Mouse (Mus musculus) heart, postnatal 36 days (tissue): Measurements from ENCODE around the gene Ccdc194. TPM values are rescaled to one million over a fixed set of nuclear protein-coding genes. Genes with fewer than 3 reads are reported as not detected.

Experiments used
- DNase-seq, 2 experiments: peaks; one replicate each; pipeline ENCODE4 v3.0.0; 2021 to 2022
- intact Hi-C: fragments of 180-260 bp; cut with DNase I; formaldehyde crosslinking; loops from one replicate; pipeline ENCODE4 v1.15.1; 2025
- total RNA-seq, 2 experiments: library from RNA; stranded (reverse); gene quantifications; 2 replicates each; pipeline ENCODE4 v1.2.3; 2021

The Ccdc194 gene
- not detected for total RNA-seq

DNA sequence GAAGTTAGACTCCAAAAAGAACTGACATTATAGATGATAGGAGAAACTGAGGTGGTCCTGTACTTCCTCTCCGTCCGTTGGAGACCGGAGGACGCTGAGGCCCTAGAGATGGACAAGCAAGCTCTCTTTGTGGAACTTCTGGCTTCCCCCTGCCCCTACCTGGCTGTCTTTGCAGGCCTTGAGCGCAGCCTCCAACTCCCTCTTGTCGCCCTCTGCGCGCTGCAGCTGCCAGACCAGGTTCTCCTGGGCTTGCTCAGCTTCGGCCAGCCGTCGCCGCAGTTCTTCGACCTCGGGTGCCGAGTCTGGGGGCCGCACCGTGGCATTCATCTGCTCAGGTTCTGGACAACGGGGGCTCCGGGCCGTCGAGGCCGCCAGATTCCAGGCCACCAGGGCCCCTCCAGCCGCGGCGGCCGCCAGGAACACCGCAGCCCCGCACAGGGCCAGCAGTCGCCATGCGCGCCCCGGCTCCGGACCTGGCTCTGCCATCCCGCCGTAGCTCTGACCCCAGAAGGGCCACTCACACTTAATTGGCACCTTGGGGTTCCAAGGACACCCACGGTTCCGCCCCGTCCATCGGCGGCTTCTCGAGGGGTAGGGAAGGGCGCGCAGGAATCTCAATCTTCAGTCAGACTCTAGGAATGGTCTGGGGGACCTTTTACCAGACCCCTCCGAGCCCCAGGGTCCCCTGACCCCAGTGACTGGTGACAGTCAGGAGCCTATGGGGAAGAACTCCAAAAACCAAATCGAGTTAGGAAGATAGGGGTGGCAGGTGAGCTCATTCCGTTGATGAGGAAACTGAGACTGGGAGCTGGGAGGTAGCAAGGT lies at the start of gene Ccdc194:
Gene Ccdc194 (minus strand): TSS at position 486 of the 825 bp plus-strand sequence.
- intact Hi-C loops, result no loop called here
- DNase-seq, result no peak

DNA sequence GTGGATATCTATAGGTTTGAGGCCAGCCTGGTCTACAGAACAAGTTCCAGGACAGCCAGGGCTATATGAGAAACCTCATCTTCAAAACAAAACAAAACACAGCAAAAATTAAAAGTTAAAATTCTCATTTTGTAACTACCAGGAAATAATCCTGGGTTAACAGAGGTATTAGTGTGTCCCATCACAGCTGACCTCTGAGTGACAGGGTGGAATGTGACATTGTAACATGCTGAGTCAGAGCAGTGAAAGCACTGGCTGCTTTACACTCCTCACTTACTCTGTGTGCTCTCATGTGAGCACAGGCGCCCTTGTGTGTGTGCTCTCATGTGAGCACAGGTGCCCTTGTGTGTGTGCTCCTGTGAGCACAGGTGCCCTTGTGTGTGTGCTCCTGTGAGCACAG lies 49.5 kb upstream of the Ccdc194 start:
- intact Hi-C loops, result no loop called here
- DNase-seq, result no peak

DNA sequence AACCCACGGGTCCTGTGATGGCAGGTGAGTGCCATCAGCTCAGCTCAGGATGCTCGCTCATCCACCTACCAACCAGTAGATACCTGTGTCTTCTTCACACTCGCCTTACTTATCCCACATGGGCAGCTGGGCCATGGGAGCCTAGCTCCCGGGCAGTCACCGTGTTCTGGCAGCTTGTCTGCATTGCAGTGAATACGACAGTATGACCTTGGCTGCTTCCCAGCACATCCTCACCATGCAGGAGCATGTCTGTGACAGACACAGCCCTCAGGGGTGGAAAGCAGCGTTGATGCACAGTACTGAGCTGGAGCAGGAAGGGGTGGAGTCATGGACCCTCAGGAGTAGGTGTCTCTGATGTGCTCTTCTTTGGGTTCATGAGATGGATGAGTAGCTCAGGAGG lies 48.9 kb upstream of the Ccdc194 start:
- intact Hi-C loops, result no loop called here

DNA sequence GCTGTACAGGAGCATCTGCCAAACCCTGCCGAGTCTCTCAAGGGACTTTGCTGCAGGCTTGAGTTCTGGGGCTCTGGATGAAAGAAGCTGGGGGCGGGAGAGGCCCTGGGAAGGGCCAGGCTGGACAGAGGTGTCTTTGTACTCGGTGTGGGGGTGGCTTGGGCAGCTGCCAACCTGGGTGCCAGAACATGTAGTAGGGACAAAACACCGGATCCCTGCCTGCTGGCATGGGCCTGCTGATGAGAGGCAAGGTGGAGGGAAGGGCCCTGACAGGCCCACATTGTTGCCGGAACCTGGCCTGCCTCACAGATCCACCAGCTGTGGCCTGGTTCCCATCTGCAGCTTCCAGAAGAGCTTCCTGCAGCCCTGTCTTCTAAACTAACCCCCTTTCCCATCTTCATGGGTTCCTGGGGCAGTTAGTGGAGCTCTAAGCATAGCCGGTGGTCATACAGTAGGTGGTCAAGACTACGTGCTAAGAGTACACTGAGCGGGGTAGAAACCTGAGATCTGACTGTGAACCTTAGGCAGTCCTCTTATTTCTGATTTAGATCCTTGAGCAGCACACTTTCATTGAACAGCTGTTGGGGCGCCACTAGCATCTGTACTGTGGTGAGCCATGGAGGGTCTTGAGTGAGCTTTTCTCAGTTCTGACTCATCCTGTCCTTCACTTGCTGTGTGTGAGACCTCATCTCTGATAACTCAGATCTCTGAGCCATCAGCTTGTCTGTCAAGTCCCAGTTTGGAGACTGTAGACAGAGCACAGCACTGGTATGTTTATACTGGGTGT lies 47.5 kb upstream of the Ccdc194 start:
- intact Hi-C loops, result no loop called here
- peak; percentile 69 to 73 for DNase-seq

More for the DNA sequence above, 48.9 kb upstream of the Ccdc194 start:
- DNase-seq, result no peak

DNA sequence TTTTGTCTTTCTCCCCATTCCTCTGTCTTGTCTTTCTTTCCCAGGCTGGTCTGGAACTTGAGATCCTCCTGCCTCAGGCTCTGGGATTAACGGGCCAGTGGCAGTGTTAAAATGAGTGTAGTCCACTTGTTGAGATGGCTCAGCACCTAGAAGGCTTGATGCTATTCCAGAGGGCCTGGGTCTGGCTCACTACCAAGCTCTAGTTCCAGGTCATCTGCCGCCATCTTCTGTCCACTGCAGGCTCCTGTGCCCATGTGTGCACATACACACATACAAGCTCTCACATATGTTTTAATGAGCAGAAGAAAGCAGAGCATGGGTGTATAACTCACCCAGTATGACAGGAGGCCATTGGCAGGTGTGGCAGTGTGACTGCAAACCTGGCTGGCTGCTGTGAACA lies 46.6 kb upstream of the Ccdc194 start:
- intact Hi-C loops, result no loop called here
- DNase-seq, result no peak

DNA sequence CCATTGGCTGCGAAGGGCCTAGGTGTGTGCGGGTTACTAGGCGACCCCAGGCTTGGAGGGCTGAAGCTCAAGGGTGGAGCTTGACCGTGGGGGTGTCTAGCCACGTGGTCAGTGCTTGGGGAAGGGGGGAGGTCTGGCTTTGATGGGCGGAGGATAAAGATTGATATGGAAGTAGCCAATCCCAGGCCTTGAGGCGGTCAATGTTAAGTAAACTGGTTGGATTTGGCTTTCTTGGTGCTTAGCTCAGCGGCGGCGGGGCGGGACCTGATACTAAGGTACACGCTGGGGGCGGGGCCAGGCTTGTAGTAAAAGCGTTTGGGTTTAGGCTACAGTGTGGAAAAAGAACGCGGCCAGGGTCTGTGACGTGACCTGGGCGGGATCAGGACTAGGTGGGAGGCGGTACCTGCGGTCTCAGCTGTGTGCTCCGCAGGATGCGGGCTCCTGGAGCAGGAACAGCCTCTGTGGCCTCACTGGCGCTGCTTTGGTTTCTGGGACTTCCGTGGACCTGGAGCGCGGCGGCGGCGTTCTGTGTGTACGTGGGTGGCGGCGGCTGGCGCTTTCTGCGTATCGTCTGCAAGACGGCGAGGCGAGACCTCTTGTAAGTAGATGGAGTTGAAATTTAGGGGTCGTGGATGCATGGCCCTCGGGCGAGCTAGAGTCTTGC lies 44.9 kb upstream of the Ccdc194 start:
- peak; percentile 82 to 83 for DNase-seq

DNA sequence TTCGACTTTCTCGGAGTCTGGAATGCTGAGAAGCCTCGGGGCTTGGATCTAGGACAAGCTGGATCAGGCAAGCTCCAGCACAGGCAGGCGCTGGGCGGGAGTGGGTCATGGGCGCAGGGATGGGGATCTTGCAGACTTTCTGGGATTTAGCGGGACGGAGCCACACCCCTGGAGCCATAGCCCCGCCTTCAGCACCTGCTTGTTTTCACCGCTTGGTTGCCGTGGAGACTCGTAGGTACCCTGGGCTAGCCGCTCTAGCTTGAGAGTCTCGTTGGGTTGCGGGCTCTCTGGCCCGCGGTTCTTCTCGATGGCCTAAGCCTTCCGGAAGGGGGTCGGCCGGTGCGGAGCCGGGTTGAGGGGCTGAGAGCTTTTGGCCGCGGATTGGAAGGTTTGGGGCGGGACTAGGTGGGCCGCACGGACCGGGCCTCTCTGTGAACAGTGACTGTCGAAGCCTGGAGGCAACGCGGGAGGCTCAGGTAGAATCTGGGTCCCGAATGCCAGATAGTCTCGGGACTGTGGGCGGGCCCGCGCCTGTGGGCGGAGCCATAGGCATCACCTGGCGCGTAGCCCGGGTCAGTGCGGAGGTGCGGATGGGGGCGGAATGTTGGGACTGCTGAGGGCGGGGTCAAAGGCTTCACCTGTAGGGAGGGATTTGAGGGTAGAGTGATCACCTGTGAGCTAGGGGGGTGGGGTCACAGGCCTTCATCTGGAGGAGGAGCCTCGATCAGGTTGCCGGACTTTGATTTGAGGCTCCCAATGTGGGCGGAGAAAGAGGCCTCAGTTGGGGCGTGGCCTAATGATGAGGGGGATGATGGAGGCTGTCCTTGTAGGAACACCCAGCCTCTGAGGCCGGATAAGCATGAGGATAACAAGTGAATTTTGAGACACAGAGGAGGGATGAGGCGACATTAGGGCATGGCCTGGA lies 44.1 kb upstream of the Ccdc194 start:
- intact Hi-C loops, result no loop called here
- peak; percentile 75 to 84 for DNase-seq

More for the DNA sequence above, 44.9 kb upstream of the Ccdc194 start:
- intact Hi-C loops, result no loop called here

DNA sequence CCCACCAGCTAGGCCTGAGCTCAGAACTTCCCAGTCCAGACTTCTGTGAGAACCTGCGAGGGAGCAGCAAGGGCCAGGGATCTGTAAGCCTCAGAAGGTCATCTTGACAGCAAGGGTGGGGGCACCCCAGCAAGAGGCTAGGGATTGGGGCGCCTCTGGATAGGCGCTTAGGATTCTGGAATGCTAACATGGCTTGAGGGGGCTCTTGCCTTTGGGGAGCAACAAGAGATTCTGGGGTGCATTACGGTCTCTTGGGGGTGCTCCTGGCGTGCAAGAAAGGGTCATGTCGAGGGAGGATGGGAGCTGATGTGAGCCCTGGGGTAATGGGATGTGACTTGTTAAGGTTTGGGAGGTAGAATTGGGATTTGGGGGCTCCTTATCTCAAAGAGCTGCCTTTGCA lies 43.4 kb upstream of the Ccdc194 start:
- peak in 1 of 2 experiments; percentile 30 for DNase-seq
- intact Hi-C loops, result no loop called here

DNA sequence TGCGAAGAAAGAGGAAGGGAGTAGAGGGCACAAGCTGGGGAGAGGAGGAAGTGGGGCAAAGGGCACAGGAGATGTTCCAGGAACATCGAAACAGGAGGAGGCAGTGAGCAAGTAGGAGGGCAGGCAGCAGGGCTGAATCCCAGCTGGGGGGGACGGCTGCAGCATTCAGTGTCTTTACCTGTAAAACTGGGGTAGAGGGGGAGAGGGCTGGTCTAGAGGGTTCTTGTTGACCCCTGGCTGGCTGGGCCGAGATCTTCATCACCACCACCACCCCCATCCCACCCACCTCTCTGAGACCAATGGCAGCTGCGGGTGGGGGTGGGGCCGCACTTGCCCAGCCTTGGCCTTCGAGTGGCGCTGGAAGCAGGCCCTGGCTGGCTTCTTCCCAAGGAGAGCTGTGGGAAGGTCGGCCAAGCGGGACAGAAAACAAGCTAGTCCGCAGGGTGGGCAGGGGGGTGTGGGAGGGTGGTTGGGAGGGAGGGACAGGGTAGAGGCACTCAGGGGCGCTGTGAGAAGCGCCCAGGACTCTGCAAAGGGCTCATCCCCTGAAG lies 43.0 kb upstream of the Ccdc194 start, which contains the start of gene Slc27a1:
Gene Slc27a1 (plus strand): TSS at position 496 of the 551 bp plus-strand sequence.
- peak; percentile 82 to 86 for DNase-seq
- intact Hi-C loops, result no loop called here

DNA sequence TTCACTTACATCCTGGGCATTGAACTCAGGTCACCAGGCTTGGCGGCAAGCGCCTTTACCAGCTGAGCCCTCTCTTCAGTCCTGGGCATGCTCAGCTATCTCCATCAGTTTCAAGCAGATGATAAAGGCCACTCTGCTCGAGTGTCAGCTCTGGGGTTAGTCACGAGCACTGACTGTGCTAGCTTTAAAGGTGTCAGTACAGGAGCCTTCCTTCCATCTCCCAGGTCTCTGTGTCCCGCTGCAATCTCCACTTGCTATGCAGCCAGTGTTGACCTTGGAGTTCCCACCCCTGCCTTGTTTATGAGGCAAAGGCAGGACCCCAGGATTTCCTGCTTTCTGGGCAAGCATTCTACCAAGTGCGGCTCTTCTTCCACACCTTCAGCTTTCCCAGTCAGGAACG lies 42.1 kb upstream of the Ccdc194 start:
- DNase-seq, result peak in 1 of 2 experiments; percentile 34
- intact Hi-C loops, result no loop called here

DNA sequence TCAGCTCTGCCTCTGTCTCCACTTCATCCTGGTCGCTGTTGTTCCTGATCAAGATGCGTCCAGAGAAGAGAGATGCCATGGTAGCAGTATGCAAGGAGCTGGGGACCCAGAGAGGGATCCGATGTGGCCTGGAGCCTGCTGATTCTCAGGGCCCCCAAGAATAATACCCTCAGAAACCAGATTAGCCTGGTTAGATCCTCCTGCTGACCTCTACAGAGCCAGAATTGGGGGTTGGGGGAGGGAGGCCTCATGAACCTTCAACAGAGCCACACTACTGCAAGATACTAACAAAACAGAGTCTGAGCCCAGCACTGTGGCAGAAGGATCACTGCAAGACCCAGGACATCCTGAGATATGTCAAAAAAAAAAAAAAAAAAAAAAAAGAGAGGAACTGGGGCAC lies 41.0 kb upstream of the Ccdc194 start, which contains the start of gene Nxnl1:
Gene Nxnl1 (minus strand): TSS at position 101 of the 400 bp plus-strand sequence.
- intact Hi-C loops, result no loop called here

DNA sequence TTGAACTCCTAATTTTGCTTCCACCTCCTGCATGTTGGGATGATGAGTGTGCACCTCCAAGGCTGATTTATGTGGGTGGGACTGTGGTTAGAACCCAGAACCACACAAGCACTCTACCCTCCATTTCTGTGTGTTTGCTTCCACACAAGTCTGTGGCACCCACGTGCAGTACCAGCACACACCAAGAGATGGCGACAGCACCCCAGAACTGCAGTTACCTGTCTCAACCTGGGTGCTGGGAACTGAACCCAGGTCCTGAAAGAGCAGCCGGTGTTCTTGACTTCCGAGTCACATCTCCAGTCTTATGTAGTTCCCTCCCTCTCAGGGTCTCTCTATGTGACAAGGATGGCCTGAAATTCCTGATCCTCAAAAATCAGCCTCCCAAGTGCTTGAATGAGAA lies 38.5 kb upstream of the Ccdc194 start:
- DNase-seq, result no peak
- intact Hi-C loops, result loop anchor here (5.0 kb wide), 1 partner anchor 168 kb away; no protein-coding TSS in a partner anchor

More for the DNA sequence above, 41.0 kb upstream of the Ccdc194 start, which contains the start of gene Nxnl1:
- DNase-seq, result no peak

DNA sequence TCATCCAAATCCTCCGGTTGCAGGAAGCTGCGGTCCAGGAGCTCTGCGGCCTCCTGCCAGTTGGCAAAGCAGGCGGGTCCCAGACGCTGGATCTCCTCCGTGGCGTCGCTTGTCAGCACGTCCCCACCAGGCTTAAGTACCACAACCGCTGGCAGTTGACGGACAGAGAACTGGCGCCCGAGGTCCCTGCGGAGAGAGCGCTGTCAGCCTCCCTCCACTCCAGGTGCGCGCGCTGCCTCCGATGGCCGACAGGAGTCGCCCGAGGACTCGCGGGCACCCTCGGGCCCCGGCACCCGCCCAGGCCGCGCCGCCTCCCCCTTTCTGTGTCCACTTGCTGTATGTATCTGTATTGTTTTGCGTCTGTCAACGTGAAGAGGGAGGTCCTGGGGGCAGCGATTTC lies 37.2 kb upstream of the Ccdc194 start:
- intact Hi-C loops, result loop anchor here (1.0 to 5.0 kb wide), 3 partner anchors 29 to 170 kb away; no protein-coding TSS in a partner anchor
- peak; percentile 88 to 93 for DNase-seq

DNA sequence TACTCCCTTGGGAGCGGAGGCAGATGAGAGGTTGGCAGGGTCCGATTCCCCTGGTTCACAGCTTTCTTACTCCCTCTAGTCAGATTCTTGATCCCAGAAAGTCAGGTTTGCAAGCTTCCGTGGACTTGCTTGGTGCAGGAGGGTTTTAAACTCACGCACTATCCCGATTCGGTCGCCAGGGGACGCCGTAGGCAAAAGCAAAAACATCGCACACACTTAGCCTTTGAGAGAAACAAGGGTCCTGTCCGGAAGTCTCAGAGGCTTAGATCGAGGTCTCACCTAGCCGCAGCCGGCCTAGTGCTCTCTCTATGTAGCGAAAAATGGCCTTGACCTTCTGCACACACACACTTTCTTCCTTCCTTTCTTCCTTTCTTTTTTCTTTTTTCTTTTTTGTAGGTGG lies 35.9 kb upstream of the Ccdc194 start:
- peak; percentile 68 to 73 for DNase-seq
- intact Hi-C loops, result loop anchor here (1.0 to 5.0 kb wide), 3 partner anchors 72 to 171 kb away; no protein-coding TSS in a partner anchor

DNA sequence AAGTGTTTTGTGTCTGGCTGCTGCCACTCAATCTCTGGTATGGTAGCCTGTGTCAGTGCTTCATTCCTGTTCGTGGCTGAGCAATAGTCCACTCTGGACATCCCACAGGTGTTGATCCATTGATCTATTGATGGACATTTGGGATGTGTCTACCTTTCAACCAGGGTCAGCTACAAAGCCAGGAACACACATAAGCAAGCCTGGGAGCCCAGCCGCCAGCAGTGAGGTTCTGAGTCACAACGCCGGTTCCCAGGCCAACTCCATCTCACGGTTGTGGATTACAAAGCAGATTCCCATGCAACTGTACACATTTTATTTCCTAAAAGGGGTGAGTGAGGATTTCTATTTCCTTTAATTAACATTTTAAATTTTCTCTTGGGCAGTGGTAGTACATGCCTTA lies 35.3 kb upstream of the Ccdc194 start:
- no peak for DNase-seq

DNA sequence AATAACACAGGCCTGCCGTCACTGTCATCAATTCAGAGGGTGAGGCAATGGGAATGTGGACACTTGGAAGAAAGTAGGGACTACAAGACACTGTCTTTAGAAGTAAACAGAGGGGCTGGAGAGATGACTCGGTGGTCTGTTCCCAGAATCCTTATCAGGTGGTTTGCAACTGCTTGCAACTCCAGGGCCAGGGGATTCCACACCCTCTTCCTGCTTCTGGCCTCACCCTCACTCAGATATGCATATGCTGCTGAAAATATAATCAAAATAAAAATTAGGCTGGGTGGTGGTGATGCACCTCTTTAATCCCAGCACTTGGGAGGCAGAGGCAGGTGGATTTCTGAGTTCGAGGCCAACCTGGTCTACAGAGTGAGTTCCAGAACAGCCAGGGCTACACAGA lies 34.6 kb upstream of the Ccdc194 start:
- intact Hi-C loops, result loop anchor here (5.0 kb wide), 1 partner anchor 172 kb away; no protein-coding TSS in a partner anchor
- no peak for DNase-seq

More for the DNA sequence above, 35.3 kb upstream of the Ccdc194 start:
- intact Hi-C loops, result loop anchor here (1.0 to 5.0 kb wide), 3 partner anchors 73 to 172 kb away; no protein-coding TSS in a partner anchor

DNA sequence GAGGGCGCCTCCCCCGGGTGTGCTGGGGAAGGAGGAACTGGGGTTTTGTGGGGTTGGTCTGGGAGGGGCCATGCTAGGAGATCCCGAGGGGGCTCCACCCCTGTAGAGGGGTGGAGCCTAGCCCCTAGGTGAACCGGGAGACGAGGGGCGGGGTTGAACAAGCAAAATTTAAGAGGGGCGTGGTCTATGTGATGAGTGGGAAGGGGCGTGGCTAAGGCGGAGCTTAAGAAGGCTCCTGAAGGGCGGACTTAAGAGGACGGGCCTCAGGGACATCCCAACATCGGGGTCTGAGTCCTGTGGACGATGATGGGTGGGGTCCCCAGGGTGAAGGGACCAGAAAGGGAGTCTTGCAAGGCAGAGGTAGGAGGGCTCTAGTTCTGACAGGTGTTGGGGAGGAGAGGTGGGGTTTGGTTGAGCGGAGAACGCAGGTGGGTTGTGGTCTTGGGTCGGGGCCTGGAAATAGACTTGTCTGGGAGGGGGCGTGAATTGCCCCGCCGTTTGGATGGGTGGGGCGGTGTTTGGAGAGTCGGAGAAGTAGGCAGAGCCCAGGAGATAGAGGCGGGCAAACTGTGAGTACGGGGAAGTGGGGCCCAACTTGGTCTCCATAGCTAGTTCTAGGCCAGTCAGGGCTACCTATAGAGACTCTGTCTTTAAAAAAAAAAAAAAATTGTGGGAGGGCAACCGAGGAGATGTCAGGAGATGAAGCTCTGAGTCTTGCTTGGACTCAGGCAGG lies 33.6 kb upstream of the Ccdc194 start:
- DNase-seq, result peak; percentile 43 to 63
- intact Hi-C loops, result no loop called here
